ENCODE assay signal across 8 mouse cellular contexts in genomic region chr3:89279153-89279890, GRCm38 (mm10). TPM values are rescaled to one million over a fixed set of nuclear protein-coding genes. Genes with fewer than 3 reads are reported as not detected.
DNase-seq lines count a peak whose midpoint lies in the region; ATAC-seq and TF ChIP-seq lines count a peak whose summit lies in the region.

No protein-coding gene starts in this region.

- ATAC-seq in midbrain, embryonic 16.5 days = peak; percentile 53

- 1% methylated on average over 35 of the region's 35 CpGs for WGBS in kidney, adult 2 months
- WGBS in midbrain, embryonic 16.5 days = 2% methylated on average over 35 of the region's 35 CpGs

- DNase-seq in thymus, postnatal 4 days = peak; percentile 56
- no peak for DNase-seq in thymus, postnatal 25 days
- peak; percentile 61 for DNase-seq in embryo, embryonic 11.5 days (ENCODE audit: low read depth, low spot score)
- peak; percentile 93 to 94 for DNase-seq in heart, adult 18-20 months
- peak; percentile 96 for DNase-seq in kidney, adult 2 months
- DNase-seq in liver = peak; percentile 73
- peak; percentile 68 to 73 for DNase-seq in spleen, postnatal 36 days (ENCODE audit: low spot score in 2 of 2)

- H3K9me3 ChIP-seq in midbrain, embryonic 16.5 days (replicated peaks; ENCODE audit: control insufficient read depth, low read length, poor library complexity, severe bottlenecking) = no peaks in the 10 kb centered on the region

- peak; percentile 99 for TF ChIP-seq POLR2A in kidney, adult 2 months (IDR thresholded peaks at IDR 0.05; ENCODE audit: low read depth, low read length)

- peak overlapping the region; percentile 95 for H3K4me2 ChIP-seq in midbrain, embryonic 16.5 days (ENCODE audit: low read length)

- H3K4me3 ChIP-seq in kidney, adult 2 months (ENCODE audit: insufficient read depth, low read depth, low read length) = peak overlapping the region; percentile 82
- H3K4me3 ChIP-seq in midbrain, embryonic 16.5 days (ENCODE audit: low read depth, low read length) = peak overlapping the region; percentile 52

- TF ChIP-seq CTCF in kidney, adult 2 months (conservative IDR thresholded peaks at IDR 0.05; ENCODE audit: insufficient read depth, insufficient read length, low read depth, low read length) = no peak

- peaks cover 18% of the 10 kb centered on the region; the same call in 1 of the 2 replicates for H3K4me1 ChIP-seq in kidney, adult 2 months (ENCODE audit: control insufficient read depth, insufficient read depth, low read length)
- H3K4me1 ChIP-seq in midbrain, embryonic 16.5 days (ENCODE audit: control insufficient read depth, insufficient read depth, low read length) = peaks cover 21% of the 10 kb centered on the region

- peak overlapping the region; percentile 89 for H3K27ac ChIP-seq in kidney, adult 2 months (ENCODE audit: insufficient read depth, low read depth, low read length)
- peak overlapping the region; percentile 44; the same call in 1 of the 2 replicates for H3K27ac ChIP-seq in midbrain, embryonic 16.5 days (ENCODE audit: low read length)

- H3K9ac ChIP-seq in midbrain, embryonic 16.5 days (ENCODE audit: low read depth, low read length) = peak overlapping the region; percentile 62

- peaks cover 3% of the 10 kb centered on the region; the same call in 1 of the 2 replicates for H3K36me3 ChIP-seq in kidney, adult 2 months (ENCODE audit: control insufficient read depth, insufficient read depth, low read length)
- no peaks in the 10 kb centered on the region for H3K36me3 ChIP-seq in midbrain, embryonic 16.5 days (ENCODE audit: control insufficient read depth, insufficient read depth, low read length)

- no peaks in the 10 kb centered on the region for H3K27me3 ChIP-seq in kidney, adult 2 months (replicated peaks; ENCODE audit: control insufficient read depth, insufficient read depth, low read length)
- 0 out of 2 replicates have a peak, but pooled peaks cover 4% of the 10 kb centered on the region for H3K27me3 ChIP-seq in midbrain, embryonic 16.5 days (ENCODE audit: control insufficient read depth, insufficient read depth, low read depth, low read length)

RNA-seq across cellular contexts. Expression of gene Efna1, which starts 1.6 kb away (rescaled TPM):
- total RNA-seq in heart, adult 18-20 months (2021) = 10 to 100 TPM; 22.5 to 23.8 TPM
- polyA plus RNA-seq in kidney, adult 2 months (2012; rRNA removed) = 54.1 and 59.2 TPM in 2 replicates
- polyA plus RNA-seq in midbrain, embryonic 16.5 days (2015; fragmentation: Nextera tagmentation; extraction: Ambion mirVana) = 6.8 and 7.4 TPM in 2 replicates

RNA-seq across cellular contexts. Expression of gene Slc50a1, which starts 9.0 kb away (rescaled TPM):
- 10 to 100 TPM; 15.6 to 21.6 TPM for total RNA-seq in heart, adult 18-20 months (2021)
- 109 and 110 TPM in 2 replicates for polyA plus RNA-seq in kidney, adult 2 months (2012; rRNA removed)
- polyA plus RNA-seq in midbrain, embryonic 16.5 days (2015; fragmentation: Nextera tagmentation; extraction: Ambion mirVana) = 40.2 and 41.3 TPM in 2 replicates

RNA-seq across cellular contexts. Expression of gene Dpm3, which starts 20.2 kb away (rescaled TPM):
- total RNA-seq in heart, adult 18-20 months (2021) = 10 to 100 TPM; 54.1 to 54.7 TPM
- polyA plus RNA-seq in kidney, adult 2 months (2012; rRNA removed) = 431 and 562 TPM in 2 replicates
- polyA plus RNA-seq in midbrain, embryonic 16.5 days (2015; fragmentation: Nextera tagmentation; extraction: Ambion mirVana) = 60.4 and 64.5 TPM in 2 replicates

RNA-seq across cellular contexts. Expression of gene Trim46, which starts 33.2 kb away (rescaled TPM):
- under 1 TPM; 0.37 to 0.98 TPM for total RNA-seq in heart, adult 18-20 months (2021)
- 9.1 and 10.5 TPM in 2 replicates for polyA plus RNA-seq in kidney, adult 2 months (2012; rRNA removed)
- polyA plus RNA-seq in midbrain, embryonic 16.5 days (2015; fragmentation: Nextera tagmentation; extraction: Ambion mirVana) = 90.3 and 91.2 TPM in 2 replicates

RNA-seq across cellular contexts. Expression of gene Krtcap2, which starts 33.6 kb away (rescaled TPM):
- total RNA-seq in heart, adult 18-20 months (2021) = 10 to 100 TPM; 64.8 to 89.2 TPM
- polyA plus RNA-seq in kidney, adult 2 months (2012; rRNA removed) = 142 and 173 TPM in 2 replicates
- polyA plus RNA-seq in midbrain, embryonic 16.5 days (2015; fragmentation: Nextera tagmentation; extraction: Ambion mirVana) = 195 TPM in 2 replicates
